Mouse (Mus musculus) erythroblast, embryonic 14.5 days (primary cell): ENCODE results near the gene Slc48a1.

ENCODE experiments used
- GATA1 ChIP-seq: IDR thresholded peaks from 2 replicates; pipeline ENCODE4 v1.6.1; 2012; ENCODE audit warnings: low read length, inconsistent platforms, mixed read lengths
- TAL1 ChIP-seq: IDR thresholded peaks from 3 replicates; pipeline ENCODE4 v1.6.1; 2012; ENCODE audit warnings: low read length, inconsistent platforms, mixed read lengths

GRCm38 (mm10) chr15:97745331-97745730 lies 33.0 kb upstream of the Slc48a1 start:
- TF ChIP-seq GATA1 = no peak
- no peak for TF ChIP-seq TAL1
